Mouse (Mus musculus) embryonic fibroblast, embryonic 13.5 days (primary cell): Measurements from ENCODE around the gene Slc25a11. TPM values are rescaled to one million over a fixed set of nuclear protein-coding genes. Genes with fewer than 3 reads are reported as not detected.

ENCODE experiments used
- H3K27ac ChIP-seq: 2 replicates; pipeline ENCODE4 v1.5.1; 2012; ENCODE audit warnings: low read length, control low read depth, inconsistent platforms; ENCODE audit not compliant: insufficient read depth
- H3K4me1 ChIP-seq: 2 replicates; pipeline ENCODE4 v1.6.1; 2011; ENCODE audit warnings: low read length; ENCODE audit not compliant: control insufficient read depth, insufficient read depth
- H3K4me3 ChIP-seq: 2 replicates; pipeline ENCODE4 v1.5.1; 2011; ENCODE audit warnings: mild to moderate bottlenecking, control low read depth, low read length; ENCODE audit not compliant: insufficient read depth
- CTCF ChIP-seq: IDR thresholded peaks from 2 replicates; pipeline ENCODE4 v1.5.1; 2011; ENCODE audit warnings: mild to moderate bottlenecking, control low read depth, low read length, moderate library complexity, borderline replicate concordance; ENCODE audit not compliant: insufficient read depth
- POLR2A ChIP-seq: IDR thresholded peaks from 2 replicates; pipeline ENCODE4 v1.6.1; 2011; ENCODE audit warnings: low read depth, mild to moderate bottlenecking, control low read depth, low read length, moderate library complexity
- polyA plus RNA-seq: library from polyadenylated mRNA; stranded (reverse); fragments of >200 nt; gene quantifications from 2 replicates; pipeline ENCODE4 v1.2.4, GENCODE M21; 2011; ENCODE audit warnings: low read depth; ENCODE audit not compliant: missing spikeins, insufficient read length

The Slc25a11 gene
- polyA plus RNA-seq, 1 experiment, result 81.1 TPM

DNA sequence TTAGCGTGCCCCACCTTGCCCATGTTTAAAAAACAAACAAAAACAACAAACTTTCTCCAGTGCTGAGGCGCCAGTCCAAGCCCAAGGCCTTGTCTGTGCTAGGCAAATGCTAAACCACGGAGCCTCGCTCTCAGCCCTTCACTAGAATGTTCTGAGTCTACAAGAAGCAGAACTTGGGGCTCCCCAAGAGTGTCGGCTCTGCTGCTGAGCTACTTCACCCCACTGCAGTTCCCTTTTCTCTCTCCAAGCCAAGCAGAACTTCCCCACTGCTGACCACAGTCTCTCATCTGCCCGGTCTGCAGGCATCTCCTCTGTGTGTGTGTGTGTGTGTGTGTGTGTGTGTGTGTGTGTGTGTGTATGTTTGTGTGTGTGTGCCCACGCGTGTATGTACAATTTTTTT, 32.6 kb upstream of the Slc25a11 start:
- Histone ChIP-seq H3K4me3 (no peak overlapping the region), H3K4me1 (no peaks in the 10 kb centered on the region), H3K27ac (no peak overlapping the region)
- TF ChIP-seq POLR2A, result no peak
- TF ChIP-seq CTCF, result no peak

- no peak overlapping the region for H3K27ac ChIP-seq
- no peak for TF ChIP-seq CTCF
- no peak for TF ChIP-seq POLR2A
- no peaks in the 10 kb centered on the region for H3K4me1 ChIP-seq
- H3K4me3 ChIP-seq, result no peak overlapping the region
These were observed 32.1 kb upstream of the Slc25a11 start for GRCm38 (mm10) chr11:70679361-70679760.

- no peak overlapping the region for H3K4me3 ChIP-seq
- TF ChIP-seq CTCF (no peak), POLR2A (no peak)
- no peaks in the 10 kb centered on the region for H3K4me1 ChIP-seq
- no peak overlapping the region for H3K27ac ChIP-seq
These were observed 31.3 kb upstream of the Slc25a11 start for GRCm38 (mm10) chr11:70678576-70678975.

DNA sequence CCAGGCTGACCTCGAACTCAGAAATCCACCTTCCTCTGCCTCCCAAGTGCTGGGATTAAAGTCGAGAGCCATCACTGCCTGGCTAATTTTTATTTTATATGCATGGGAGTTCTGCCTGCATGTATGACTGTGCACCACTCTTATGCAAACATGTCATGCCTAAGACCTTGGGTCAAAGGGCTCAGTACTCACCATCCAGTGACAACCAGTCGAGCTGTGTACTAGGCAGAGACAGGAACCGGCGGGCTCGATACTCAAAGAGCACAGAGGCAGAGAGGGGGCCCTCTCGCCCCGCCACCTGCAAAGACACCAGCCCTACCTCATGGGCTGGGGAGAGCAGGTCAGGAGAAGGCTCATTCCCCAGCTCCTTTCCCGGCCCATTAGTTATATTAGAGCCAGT, 30.8 kb upstream of the Slc25a11 start:
- no peak for TF ChIP-seq POLR2A
- TF ChIP-seq CTCF, result no peak
- Histone ChIP-seq H3K4me1 (no peaks in the 10 kb centered on the region), H3K4me3 (no peak overlapping the region), H3K27ac (no peak overlapping the region)

DNA sequence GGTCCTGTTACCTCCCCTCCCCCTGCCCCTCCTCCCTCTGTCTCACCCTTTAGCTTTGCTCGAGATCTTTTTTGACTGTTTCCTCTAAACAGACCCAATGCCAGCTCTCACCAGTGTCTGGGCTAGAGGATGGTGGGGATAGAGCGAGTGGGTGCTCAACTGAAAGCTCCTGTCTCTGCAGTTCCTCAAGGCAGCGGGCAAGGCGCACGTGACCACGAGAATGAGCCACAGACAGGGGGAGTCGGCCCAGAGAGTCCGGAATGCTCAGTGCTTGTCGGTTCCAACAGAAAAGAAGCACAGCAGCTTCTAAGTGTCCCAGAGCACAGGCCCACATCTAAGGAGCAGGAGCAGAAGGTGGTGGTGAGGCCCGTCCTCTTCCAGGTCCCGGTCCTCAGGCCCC, 27.2 kb upstream of the Slc25a11 start:
- TF ChIP-seq POLR2A (no peak), CTCF (no peak)
- Histone ChIP-seq H3K27ac (no peak overlapping the region), H3K4me1 (peaks cover 3% of the 10 kb centered on the region; the same call in 1 of the 2 replicates), H3K4me3 (no peak overlapping the region)

DNA sequence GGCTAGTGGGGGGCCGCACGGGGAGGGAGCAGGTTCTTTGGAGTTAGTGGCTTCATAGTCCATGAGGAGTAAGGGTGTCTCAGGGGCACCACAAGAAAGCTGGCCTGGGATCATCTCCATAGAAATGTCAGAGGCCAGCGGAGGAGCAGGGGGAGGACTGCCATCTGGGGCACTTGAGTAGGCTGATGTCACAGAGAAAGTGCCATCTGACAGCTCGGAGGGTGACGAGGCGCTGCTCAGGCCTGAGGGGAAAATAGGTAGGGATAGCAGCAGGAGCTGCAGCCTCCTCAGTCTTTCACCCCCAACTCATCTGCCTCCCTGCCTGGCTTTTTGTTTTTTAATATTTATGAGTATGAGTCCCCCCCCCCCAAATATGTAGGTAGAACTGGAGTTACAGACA, 26.7 kb upstream of the Slc25a11 start:
- Histone ChIP-seq H3K4me1 (peaks cover 3% of the 10 kb centered on the region; the same call in 1 of the 2 replicates), H3K27ac (no peak overlapping the region), H3K4me3 (no peak overlapping the region)
- TF ChIP-seq POLR2A (no peak), CTCF (no peak)

- peak overlapping the region; percentile 97 for H3K27ac ChIP-seq
- H3K4me3 ChIP-seq, result peak overlapping the region; percentile 65; the same call in 1 of the 2 replicates
- TF ChIP-seq POLR2A (no peak), CTCF (no peak)
These were observed 24.2 kb upstream of the Slc25a11 start for GRCm38 (mm10) chr11:70671333-70672047.

GRCm38 (mm10) chr11:70670483-70670882, 23.2 kb upstream of the Slc25a11 start:
- TF ChIP-seq POLR2A, result no peak; the same call in 1 of the 2 replicates
- TF ChIP-seq CTCF, result no peak
- peaks cover 9% of the 10 kb centered on the region for H3K4me1 ChIP-seq
- peak overlapping the region; percentile 65 for H3K4me3 ChIP-seq
- peak overlapping the region; percentile 97 for H3K27ac ChIP-seq

More at GRCm38 (mm10) chr11:70671333-70672047, 24.2 kb upstream of the Slc25a11 start:
- H3K4me1 ChIP-seq, result peaks cover 9% of the 10 kb centered on the region

- peaks cover 9% of the 10 kb centered on the region for H3K4me1 ChIP-seq
- TF ChIP-seq POLR2A (peak; percentile 80; the same call in 1 of the 2 replicates), CTCF (no peak)
- peak overlapping the region; percentile 97 for H3K27ac ChIP-seq
- H3K4me3 ChIP-seq, result peak overlapping the region; percentile 65
These were observed 22.5 kb upstream of the Slc25a11 start for GRCm38 (mm10) chr11:70669582-70670345.
